Mouse (Mus musculus): ENCODE results near the gene Cacng6. TPM values are rescaled to one million over a fixed set of nuclear protein-coding genes. Genes with fewer than 3 reads are reported as not detected.
"Not testable (repeated sequence)": the region's sequence is repeated elsewhere in the genome, so short reads cannot be mapped to it uniquely, and the experiment has no call there.

Gene Cacng6
- polyA plus RNA-seq, 1 experiment from 2014 or later, result 0.09 TPM

GRCm38 (mm10) chr7:3390413-3391080, 33.4 kb upstream of the Cacng6 start, which contains the start of gene Cacng8:
Cacng8 (plus strand) TSS chr7:3390683.
- ATAC-seq (peak; percentile 58), DNase-seq (ENCODE audit: low spot score) (peak; percentile 73)
- WGBS, result 0% methylated on average over 7 of the region's 7 CpGs
- H3K9ac ChIP-seq (ENCODE audit: low read length), result peak within 1 kb of the TSS; percentile 74
- no peaks in the 10 kb centered on the region for H3K27me3 ChIP-seq (replicated peaks; ENCODE audit: control insufficient read depth, insufficient read depth, low read length)
- no peaks in the 10 kb centered on the region for H3K9me3 ChIP-seq (replicated peaks; ENCODE audit: control insufficient read depth, low read length)
- peak within 1 kb of the TSS; percentile 83 for H3K4me2 ChIP-seq (ENCODE audit: low read length)
- H3K27ac ChIP-seq (ENCODE audit: low read depth, low read length), result peak within 1 kb of the TSS; percentile 78
- H3K4me1 ChIP-seq (ENCODE audit: control insufficient read depth, insufficient read depth, low read length), result peaks cover 18% of the 10 kb centered on the region
- H3K4me3 ChIP-seq (ENCODE audit: low read depth, low read length), result peak within 1 kb of the TSS; percentile 48
- peaks cover 9% of the 10 kb centered on the region for H3K36me3 ChIP-seq (ENCODE audit: control insufficient read depth, insufficient read depth, low read length)

GRCm38 (mm10) chr7:3391081-3391451, 32.9 kb upstream of the Cacng6 start:
- Histone ChIP-seq H3K4me2 (ENCODE audit: low read length) (peak overlapping the region; percentile 83), H3K9me3 (replicated peaks; ENCODE audit: control insufficient read depth, low read length) (no peaks in the 10 kb centered on the region), H3K9ac (ENCODE audit: low read length) (peak overlapping the region; percentile 74), H3K27me3 (replicated peaks; ENCODE audit: control insufficient read depth, insufficient read depth, low read length) (no peaks in the 10 kb centered on the region), H3K4me1 (ENCODE audit: control insufficient read depth, insufficient read depth, low read length) (peaks cover 18% of the 10 kb centered on the region), H3K27ac (ENCODE audit: low read depth, low read length) (peak overlapping the region; percentile 65; the same call in 1 of the 2 replicates), H3K4me3 (ENCODE audit: low read depth, low read length) (peak overlapping the region; percentile 48), H3K36me3 (ENCODE audit: control insufficient read depth, insufficient read depth, low read length) (peaks cover 12% of the 10 kb centered on the region)
- DNase-seq (ENCODE audit: low spot score) (no peak), ATAC-seq (peak; percentile 3; the same call in 1 of the 2 replicates)
- WGBS, result 6% methylated on average over 12 of the region's 12 CpGs

GRCm38 (mm10) chr7:3391809-3392208, 32.2 kb upstream of the Cacng6 start:
- Histone ChIP-seq H3K9ac (ENCODE audit: low read length) (peak overlapping the region; percentile 74), H3K4me1 (ENCODE audit: control insufficient read depth, insufficient read depth, low read length) (peaks cover 18% of the 10 kb centered on the region), H3K9me3 (replicated peaks; ENCODE audit: control insufficient read depth, low read length) (no peaks in the 10 kb centered on the region), H3K27me3 (replicated peaks; ENCODE audit: control insufficient read depth, insufficient read depth, low read length) (no peaks in the 10 kb centered on the region), H3K4me2 (ENCODE audit: low read length) (peak overlapping the region; percentile 83), H3K27ac (ENCODE audit: low read depth, low read length) (no peak overlapping the region), H3K4me3 (ENCODE audit: low read depth, low read length) (peak overlapping the region; percentile 48), H3K36me3 (ENCODE audit: control insufficient read depth, insufficient read depth, low read length) (peaks cover 12% of the 10 kb centered on the region)
- DNase-seq (ENCODE audit: low spot score), result peak; percentile 42
- 8% methylated on average over 4 of the region's 4 CpGs for WGBS
- 0 out of 2 replicates have a peak, but pooled peaks have one; percentile 22 for ATAC-seq

- peak overlapping the region; percentile 21; the same call in 1 of the 2 replicates for H3K4me2 ChIP-seq (ENCODE audit: low read length)
- H3K9me3 ChIP-seq (replicated peaks; ENCODE audit: control insufficient read depth, low read length), result no peaks in the 10 kb centered on the region
- no peaks in the 10 kb centered on the region for H3K27me3 ChIP-seq (replicated peaks; ENCODE audit: control insufficient read depth, insufficient read depth, low read length)
- WGBS, result 49% methylated on average over 10 of the region's 10 CpGs
- H3K27ac ChIP-seq (ENCODE audit: low read depth, low read length), result no peak overlapping the region
- H3K4me3 ChIP-seq (ENCODE audit: low read depth, low read length), result no peak overlapping the region
- peak; percentile 27; the same call in 1 of the 2 replicates for ATAC-seq
- H3K4me1 ChIP-seq (ENCODE audit: control insufficient read depth, insufficient read depth, low read length), result peaks cover 8% of the 10 kb centered on the region
- DNase-seq (ENCODE audit: low spot score), result no peak
- peaks cover 17% of the 10 kb centered on the region for H3K36me3 ChIP-seq (ENCODE audit: control insufficient read depth, insufficient read depth, low read length)
- H3K9ac ChIP-seq (ENCODE audit: low read length), result no peak overlapping the region
Observed at GRCm38 (mm10) chr7:3397355-3397754, 26.6 kb upstream of the Cacng6 start.

- H3K36me3 ChIP-seq (ENCODE audit: control insufficient read depth, insufficient read depth, low read length), result peaks cover 17% of the 10 kb centered on the region
- DNase-seq (ENCODE audit: low spot score), result peak; percentile 51
- peaks cover 8% of the 10 kb centered on the region for H3K4me1 ChIP-seq (ENCODE audit: control insufficient read depth, insufficient read depth, low read length)
- H3K4me2 ChIP-seq (ENCODE audit: low read length), result peak overlapping the region; percentile 21; the same call in 1 of the 2 replicates
- H3K9me3 ChIP-seq (replicated peaks; ENCODE audit: control insufficient read depth, low read length), result no peaks in the 10 kb centered on the region
- WGBS, result 7% methylated on average over 7 of the region's 7 CpGs
- ATAC-seq, result peak; percentile 60
- H3K4me3 ChIP-seq (ENCODE audit: low read depth, low read length), result no peak overlapping the region
- peak overlapping the region; percentile 13; the same call in 1 of the 2 replicates for H3K9ac ChIP-seq (ENCODE audit: low read length)
- H3K27ac ChIP-seq (ENCODE audit: low read depth, low read length), result no peak overlapping the region
- no peaks in the 10 kb centered on the region for H3K27me3 ChIP-seq (replicated peaks; ENCODE audit: control insufficient read depth, insufficient read depth, low read length)
Observed at GRCm38 (mm10) chr7:3397797-3398196, 26.2 kb upstream of the Cacng6 start.

- not testable (repeated sequence) for ATAC-seq; H3K9ac ChIP-seq (ENCODE audit: low read length); H3K4me2 ChIP-seq (ENCODE audit: low read length); H3K4me1 ChIP-seq (ENCODE audit: control insufficient read depth, insufficient read depth, low read length); H3K9me3 ChIP-seq (replicated peaks; ENCODE audit: control insufficient read depth, low read length); H3K4me3 ChIP-seq (ENCODE audit: low read depth, low read length); DNase-seq (ENCODE audit: low spot score); H3K27ac ChIP-seq (ENCODE audit: low read depth, low read length); H3K27me3 ChIP-seq (replicated peaks; ENCODE audit: control insufficient read depth, insufficient read depth, low read length)
- 92% methylated on average over 8 of the region's 8 CpGs for WGBS
- H3K36me3 ChIP-seq (ENCODE audit: control insufficient read depth, insufficient read depth, low read length), result peaks cover 17% of the 10 kb centered on the region
Observed at GRCm38 (mm10) chr7:3398363-3398762, 25.6 kb upstream of the Cacng6 start.

- Histone ChIP-seq H3K36me3 (ENCODE audit: control insufficient read depth, insufficient read depth, low read length) (peaks cover 8% of the 10 kb centered on the region), H3K9ac (ENCODE audit: low read length) (no peak overlapping the region), H3K27ac (ENCODE audit: low read depth, low read length) (no peak overlapping the region), H3K27me3 (replicated peaks; ENCODE audit: control insufficient read depth, insufficient read depth, low read length) (no peaks in the 10 kb centered on the region), H3K4me2 (ENCODE audit: low read length) (no peak overlapping the region), H3K4me3 (ENCODE audit: low read depth, low read length) (no peak overlapping the region), H3K9me3 (replicated peaks; ENCODE audit: control insufficient read depth, low read length) (no peaks in the 10 kb centered on the region), H3K4me1 (ENCODE audit: control insufficient read depth, insufficient read depth, low read length) (peaks cover 4% of the 10 kb centered on the region)
- no peak for ATAC-seq
- DNase-seq (ENCODE audit: low spot score), result no peak
Observed at GRCm38 (mm10) chr7:3399937-3400336, 24.1 kb upstream of the Cacng6 start.

- ATAC-seq, result no peak
- H3K36me3 ChIP-seq (ENCODE audit: control insufficient read depth, insufficient read depth, low read length), result no peaks in the 10 kb centered on the region
- no peak overlapping the region for H3K27ac ChIP-seq (ENCODE audit: low read depth, low read length)
- no peaks in the 10 kb centered on the region for H3K9me3 ChIP-seq (replicated peaks; ENCODE audit: control insufficient read depth, low read length)
- H3K9ac ChIP-seq (ENCODE audit: low read length), result no peak overlapping the region
- no peak for DNase-seq (ENCODE audit: low spot score)
- WGBS, result 71% methylated on average over 11 of the region's 11 CpGs
- H3K27me3 ChIP-seq (replicated peaks; ENCODE audit: control insufficient read depth, insufficient read depth, low read length), result peaks cover 12% of the 10 kb centered on the region; the same call in 1 of the 2 replicates
- H3K4me2 ChIP-seq (ENCODE audit: low read length), result no peak overlapping the region
- no peak overlapping the region for H3K4me3 ChIP-seq (ENCODE audit: low read depth, low read length)
- peaks cover 4% of the 10 kb centered on the region; the same call in 1 of the 2 replicates for H3K4me1 ChIP-seq (ENCODE audit: control insufficient read depth, insufficient read depth, low read length)
Observed at GRCm38 (mm10) chr7:3409729-3410520, 14.1 kb upstream of the Cacng6 start.
